Mouse (Mus musculus) adrenal gland, postnatal 14 days (tissue): Measurements from ENCODE around the gene Utp3. TPM values are rescaled to one million over a fixed set of nuclear protein-coding genes. Genes with fewer than 3 reads are reported as not detected.

Experiments used
- DNase-seq: peaks from one replicate; pipeline ENCODE4 v3.0.0; 2021; ENCODE audit warnings: mixed read lengths
- total RNA-seq: library from RNA; stranded (reverse); gene quantifications from 2 replicates; pipeline ENCODE4 v1.2.3, GENCODE M21; 2021

Utp3 gene
- total RNA-seq, 1 experiment from 2014 or later = 34.8 TPM

DNA sequence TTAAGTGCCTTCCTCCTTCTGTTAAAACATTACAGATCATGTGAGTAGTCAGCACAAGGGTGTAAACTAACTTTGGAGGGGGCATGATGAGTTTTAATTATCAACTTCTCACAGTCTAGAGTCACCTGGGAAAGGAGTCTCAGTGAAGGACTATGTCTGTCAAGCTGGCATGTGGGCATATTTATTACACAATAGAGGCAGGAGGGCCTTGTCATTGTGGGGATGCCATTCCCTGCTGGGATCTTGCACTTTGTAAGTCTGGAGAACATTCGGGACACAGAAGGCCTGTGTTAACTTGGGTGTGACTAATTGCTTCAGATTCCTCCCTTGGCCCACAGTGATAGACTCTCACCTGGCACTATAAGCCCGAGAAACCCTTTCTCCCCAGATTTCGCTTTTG, 15.3 kb downstream of the Utp3 start:
- no peak for DNase-seq

DNA sequence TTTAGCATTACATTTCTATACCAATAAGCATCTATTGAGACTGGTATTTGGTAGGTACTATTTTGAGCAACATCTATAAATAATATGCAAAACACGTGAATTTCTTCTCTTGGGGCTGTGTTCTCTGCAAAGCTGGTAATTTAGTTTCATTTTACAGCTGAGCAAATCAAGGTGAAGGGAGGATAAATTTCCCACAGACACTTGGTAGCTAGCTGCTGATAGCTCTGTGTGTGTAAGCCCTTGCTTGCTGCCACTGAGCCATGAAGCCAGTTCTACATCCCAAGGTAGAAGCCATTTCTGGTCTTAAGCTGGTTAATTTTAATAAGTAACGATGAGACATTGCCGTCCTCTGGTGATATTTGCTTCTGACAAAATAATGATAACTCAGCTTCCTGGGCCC, 20.6 kb downstream of the Utp3 start:
- no peak for DNase-seq

DNA sequence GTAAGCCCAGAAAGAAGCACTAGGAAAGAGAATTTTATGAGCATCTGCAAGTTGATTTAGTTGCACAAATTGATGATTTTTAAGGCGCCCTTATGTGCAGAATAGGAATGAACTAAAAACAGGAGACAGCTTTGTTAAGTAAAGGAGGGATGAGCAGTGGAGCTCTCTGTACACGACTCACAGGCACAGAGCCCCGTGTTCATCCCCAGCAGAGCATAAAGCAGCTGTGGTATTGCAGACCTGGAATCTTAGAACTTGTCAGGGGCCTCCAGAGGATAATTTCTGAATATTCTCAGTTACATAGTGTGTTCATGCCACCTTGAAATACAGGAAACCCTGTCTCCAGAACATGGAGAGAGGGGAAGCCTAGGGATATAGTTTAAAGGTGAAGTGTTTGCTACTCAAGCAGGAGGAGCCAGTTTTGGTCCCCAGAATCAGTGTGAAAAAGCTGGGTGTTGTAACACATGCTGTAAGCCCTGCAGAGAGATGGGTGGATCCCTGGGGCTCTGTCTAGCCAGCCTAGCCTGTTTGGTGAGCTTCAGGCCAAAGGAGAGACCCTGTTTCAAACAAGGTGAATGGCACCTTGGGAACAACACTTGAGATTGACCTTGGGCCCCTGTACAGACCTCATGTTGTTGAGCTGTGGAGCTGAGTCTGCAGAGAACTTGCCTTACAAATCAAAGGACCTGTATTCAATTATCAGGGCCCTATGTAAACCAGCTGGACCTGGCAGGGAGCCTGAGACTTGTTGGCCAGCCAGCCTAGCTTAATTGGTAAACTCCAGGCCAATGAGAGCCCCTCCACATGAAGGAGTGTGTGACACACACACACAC, 21.5 kb downstream of the Utp3 start:
- no peak for DNase-seq

- DNase-seq = no peak
Observed at GRCm38 (mm10) chr5:88580681-88581080, 26.4 kb downstream of the Utp3 start.

- DNase-seq = no peak
Observed at GRCm38 (mm10) chr5:88581343-88581742, 27.1 kb downstream of the Utp3 start.

DNA sequence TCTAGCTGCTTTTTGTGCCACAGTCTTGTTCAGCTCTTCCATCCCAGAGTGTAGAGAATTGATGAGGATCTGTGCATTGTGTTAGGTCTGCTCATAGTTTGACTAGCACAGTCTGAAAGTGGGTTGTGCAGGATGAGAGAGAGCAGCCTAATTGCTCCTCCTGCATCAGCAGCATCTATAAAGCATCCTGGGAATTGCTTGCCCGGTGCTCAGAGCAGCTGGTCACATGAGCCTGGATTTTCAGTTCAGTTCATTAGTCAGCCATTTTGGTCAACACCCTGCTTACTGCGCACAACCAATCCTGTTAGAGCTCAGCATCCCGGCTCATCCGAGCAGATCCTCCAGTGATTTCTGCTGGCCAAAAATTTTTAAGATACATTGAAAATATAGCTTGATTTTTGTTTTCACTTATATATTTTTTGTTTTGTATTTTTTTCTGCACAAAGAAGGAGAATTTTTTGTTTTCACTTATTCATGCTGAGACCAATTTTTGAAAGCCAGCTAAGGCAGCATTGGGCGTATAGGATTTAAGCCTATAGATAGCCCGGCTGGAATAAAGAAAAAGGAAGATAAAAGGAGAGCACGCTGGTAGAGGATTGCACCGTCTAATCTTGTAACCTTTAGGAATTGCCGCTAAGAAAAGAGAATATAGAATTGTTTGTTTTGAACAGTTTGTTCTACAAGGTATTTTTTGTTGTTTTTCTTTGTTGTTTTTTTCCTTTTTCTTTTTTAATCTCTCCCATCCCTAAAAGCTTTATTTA, 29.2 kb downstream of the Utp3 start:
- DNase-seq = peak; percentile 43

DNA sequence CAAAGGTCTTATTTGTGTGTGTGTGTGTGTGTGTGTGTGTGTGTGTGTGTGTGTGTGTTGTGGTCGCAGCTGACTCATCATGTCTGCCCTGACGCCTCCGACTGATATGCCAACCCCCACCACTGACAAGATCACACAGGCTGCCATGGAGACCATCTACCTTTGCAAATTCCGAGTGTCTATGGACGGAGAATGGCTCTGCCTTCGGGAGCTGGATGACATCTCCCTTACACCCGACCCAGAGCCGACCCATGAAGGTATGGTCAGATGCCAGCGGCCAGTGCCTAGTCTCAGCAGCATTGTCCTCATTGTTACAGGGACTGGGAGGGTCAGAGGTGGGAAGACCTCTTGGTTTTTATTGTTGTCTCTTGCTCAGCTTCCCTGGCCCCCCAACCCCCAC, 29.8 kb downstream of the Utp3 start:
- peak; percentile 46 for DNase-seq

DNA sequence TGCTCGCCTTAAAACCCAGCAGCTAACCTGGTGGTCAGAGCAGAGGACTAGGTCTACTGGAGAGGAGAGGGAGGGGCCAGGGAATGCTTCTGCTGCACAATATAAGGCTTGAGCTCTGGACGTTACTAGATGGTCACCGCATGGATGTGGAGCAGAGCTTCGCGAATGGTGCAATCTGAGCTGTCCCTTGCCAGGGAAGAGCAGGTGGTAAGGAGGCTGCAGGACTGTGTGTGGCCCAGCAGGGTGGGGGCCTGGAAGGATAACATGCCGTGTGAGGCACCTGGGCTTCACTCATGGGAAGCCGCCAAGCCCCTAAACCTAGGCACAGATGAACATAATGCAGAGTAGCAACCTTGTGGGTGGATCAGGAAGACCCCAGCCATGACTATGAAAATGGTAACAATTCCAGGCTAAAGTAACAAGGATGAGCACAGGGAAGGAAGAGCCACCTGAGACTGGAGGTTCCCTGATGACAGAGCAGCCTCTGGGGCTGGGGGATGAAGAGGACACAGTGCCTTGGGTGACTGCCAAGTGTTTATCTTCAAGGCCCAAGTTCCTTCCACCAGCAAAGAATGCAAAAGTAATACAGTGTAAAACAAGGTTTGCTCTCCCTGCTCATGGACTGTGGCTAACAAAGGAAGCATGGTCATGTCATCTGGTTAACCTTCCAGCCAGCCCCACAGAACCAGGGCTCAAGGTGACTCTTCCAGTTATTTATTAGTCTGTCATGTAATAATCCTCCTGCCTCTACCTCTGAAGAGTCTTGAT, 32.3 kb downstream of the Utp3 start:
- DNase-seq = peak; percentile 39

- peak; percentile 70 for DNase-seq
Observed at GRCm38 (mm10) chr5:88587211-88587934, 33.1 kb downstream of the Utp3 start.

DNA sequence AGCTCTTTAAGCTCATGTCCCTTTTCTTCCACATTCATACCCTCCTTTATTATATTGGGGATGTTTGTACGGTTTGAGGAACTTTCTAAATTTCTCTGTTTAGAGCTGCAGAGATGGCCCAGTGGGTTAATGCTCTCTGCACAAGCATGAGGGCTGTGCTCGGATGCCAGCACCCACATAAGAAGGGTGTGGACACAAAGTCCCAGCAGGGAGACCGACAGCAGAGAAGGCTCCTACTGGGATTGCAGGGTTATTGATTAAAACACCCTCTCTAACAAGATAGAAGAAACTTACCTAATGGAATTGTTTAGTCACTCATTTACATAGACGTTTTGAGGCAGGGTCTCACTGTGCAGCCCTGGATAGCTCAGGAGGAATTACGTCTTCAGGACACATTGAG, 34.2 kb downstream of the Utp3 start:
- no peak for DNase-seq

- peak; percentile 15 for DNase-seq
Observed at GRCm38 (mm10) chr5:88593421-88594172, 39.3 kb downstream of the Utp3 start.

DNA sequence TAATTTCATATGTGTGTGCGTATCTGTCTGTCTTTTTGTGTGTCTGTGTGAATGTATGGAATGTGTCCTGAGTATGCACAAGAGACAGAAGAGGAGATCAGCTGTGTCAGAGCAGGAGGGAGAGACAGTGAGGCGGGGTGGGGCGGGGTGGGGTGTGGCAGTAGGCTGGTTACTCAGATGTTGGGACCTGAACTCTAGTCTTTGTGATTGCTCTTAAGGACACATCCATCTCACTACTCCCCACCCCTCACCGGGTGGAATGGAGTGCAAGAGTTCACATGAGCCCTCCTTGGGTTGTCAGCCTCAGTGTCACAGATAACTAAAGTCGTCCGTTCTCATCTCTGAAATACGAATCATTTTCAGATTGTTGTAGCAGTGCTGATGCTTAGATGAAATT, 39.9 kb downstream of the Utp3 start:
- DNase-seq = no peak

GRCm38 (mm10) chr5:88595537-88596455, 41.5 kb downstream of the Utp3 start:
- DNase-seq = peak; percentile 23

DNA sequence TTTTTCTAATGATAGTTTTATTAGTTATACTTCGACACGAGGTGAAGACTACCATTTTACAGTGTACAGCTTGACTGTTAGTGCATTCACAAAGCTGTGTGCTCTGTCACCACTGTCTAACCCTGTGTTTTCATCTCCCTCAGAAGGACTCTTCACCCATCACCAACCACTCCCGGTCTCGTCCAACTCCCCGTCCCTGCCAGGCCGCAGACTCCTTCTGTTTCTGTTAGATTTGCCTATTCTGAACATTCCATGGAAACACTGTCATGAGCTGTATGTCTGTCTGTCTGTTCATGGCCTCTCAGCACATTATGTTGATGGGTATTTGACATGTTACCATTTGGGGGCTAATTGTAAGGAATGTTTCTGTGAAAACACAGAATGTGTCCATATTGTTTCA, 44.7 kb downstream of the Utp3 start:
- DNase-seq = no peak

GRCm38 (mm10) chr5:88602030-88602429, 47.8 kb downstream of the Utp3 start:
- no peak for DNase-seq

DNA sequence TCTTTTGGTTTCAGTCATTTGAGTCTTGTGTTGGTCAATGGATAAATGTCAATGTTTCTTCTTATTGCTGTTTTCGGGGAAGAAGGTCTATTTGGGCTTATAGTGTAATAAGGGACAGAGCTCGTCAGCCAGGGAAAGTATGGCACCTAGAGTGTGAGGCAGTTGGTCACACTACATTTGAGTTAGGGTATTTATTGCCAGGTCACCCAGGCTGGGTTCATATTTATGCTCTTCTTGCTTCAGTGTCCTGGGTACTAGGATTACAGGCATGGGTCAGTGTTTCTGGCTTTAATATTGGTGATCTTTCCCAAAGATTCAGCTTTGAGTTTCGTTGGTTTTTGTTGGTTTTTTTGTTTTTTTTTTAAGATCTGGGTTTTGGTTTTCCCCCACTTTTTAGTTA, 48.5 kb downstream of the Utp3 start:
- no peak for DNase-seq

DNA sequence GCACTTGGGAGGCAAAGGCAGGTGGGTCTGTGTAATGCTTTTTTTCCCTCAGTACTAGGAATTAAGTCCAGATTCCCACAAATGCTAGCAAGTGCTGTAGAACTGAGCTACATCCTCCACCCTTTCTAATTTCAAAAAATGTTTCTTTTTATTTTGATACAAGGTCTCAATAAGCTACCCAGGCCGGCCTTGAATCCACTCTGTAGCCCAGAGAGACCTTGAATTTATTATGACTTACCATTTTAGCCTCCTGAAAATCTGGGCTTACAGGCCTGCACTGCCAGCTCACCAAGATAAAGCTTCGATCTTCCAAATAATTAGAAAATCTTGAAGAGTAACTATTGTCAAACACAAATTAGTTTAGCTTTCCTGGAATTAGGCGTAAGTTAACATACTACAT, 49.8 kb downstream of the Utp3 start:
- peak; percentile 51 for DNase-seq

DNA sequence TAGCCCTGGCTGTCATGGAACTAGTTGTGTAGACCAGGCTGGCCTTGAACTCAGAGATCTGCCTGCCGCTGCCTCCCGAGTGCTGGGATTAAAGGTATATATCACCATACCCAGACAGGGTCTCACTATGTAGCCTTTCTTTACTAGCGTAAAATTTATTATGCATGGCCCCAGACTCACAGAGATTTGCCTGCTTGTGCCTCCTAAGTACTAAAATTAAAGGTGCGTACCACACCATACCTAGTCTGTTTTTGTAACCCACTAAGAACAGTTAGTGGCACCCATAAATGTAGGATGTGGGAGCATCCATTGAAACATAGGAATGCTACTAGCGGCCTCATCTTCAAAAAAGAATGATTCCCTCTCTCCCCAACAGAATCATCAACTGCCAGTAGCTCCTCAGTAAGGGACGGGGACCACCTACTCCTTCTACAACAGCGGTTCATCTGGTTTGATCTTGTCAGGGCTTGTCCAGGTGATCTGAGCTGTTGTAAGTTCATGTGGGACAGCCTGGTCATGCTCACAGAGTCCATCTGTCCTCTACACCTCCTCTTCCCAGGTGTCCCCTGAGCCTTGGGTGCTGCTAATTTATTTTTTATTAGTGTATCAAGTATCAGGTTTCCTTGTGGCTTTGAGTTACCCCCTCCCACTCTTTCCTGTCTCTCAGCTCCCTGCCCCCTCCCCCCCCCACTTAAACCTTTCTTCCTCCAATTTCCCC, 50.5 kb downstream of the Utp3 start:
- no peak for DNase-seq
